Mouse (Mus musculus): ENCODE data around the gene Olfr827. TPM values are rescaled to one million over a fixed set of nuclear protein-coding genes. Genes with fewer than 3 reads are reported as not detected.

Olfr827 gene
- total RNA-seq, 1 experiment: not detected

DNA sequence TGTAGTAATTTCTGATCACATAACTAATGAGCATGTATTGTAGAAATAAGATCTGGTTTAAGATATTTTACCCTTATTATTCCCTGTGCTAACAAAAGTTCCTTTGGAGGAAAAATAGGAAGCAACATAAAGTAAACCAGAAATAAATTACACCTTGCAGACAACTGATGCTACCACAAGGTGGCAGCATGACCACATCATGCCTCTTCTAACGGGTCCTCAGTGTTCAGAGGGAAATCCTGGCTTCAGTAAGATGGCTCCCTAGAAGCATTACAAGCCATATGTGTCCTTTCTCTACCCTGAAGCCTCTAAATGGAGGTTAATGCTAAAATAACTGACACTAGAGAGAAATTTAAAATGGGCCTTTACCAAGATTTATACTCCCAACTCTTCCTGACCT, 14.0 kb upstream of the Olfr827 start:
- Histone ChIP-seq H3K9me3 (ENCODE audit: control insufficient read depth, insufficient read depth, low read depth, low read length) (no peaks in the 10 kb centered on the region), H3K4me1 (ENCODE audit: control insufficient read depth in 2 of 2, insufficient read depth in 2 of 2, low read length in 2 of 2, poor library complexity in 1 of 2) (no peaks in the 10 kb centered on the region), H3K4me3 (ENCODE audit: insufficient read depth in 1 of 2, low read depth in 1 of 2, low read length in 2 of 2, poor library complexity in 1 of 2, severe bottlenecking in 1 of 2) (no peak overlapping the region), H3K9ac (ENCODE audit: insufficient read depth, low read depth, low read length, poor library complexity, severe bottlenecking) (no peak overlapping the region), H3K27ac (ENCODE audit: insufficient read depth, low read depth, low read length, poor library complexity, severe bottlenecking) (no peak overlapping the region), H3K36me3 (ENCODE audit: control insufficient read depth, insufficient read depth, low read length, poor library complexity, severe bottlenecking) (no peaks in the 10 kb centered on the region)
- in situ Hi-C loops (cut with MboI; ENCODE audit: low sequenced_read_pairs in 2 of 2, unreplicated experiment in 2 of 2): loop anchor here in 1 of 2 experiments (5.0 kb wide), 1 partner anchor 69 kb away; no protein-coding TSS in a partner anchor
- peak; percentile 51 for DNase-seq (ENCODE audit: low read depth, low spot score)
- peak; percentile 95 for TF ChIP-seq ZC3H11A (IDR thresholded peaks at IDR 0.05; ENCODE audit: borderline replicate concordance, low read depth, low read length)
- no peak for TF ChIP-seq CHD2 (IDR thresholded peaks at IDR 0.05; ENCODE audit: low read depth, low read length)

DNA sequence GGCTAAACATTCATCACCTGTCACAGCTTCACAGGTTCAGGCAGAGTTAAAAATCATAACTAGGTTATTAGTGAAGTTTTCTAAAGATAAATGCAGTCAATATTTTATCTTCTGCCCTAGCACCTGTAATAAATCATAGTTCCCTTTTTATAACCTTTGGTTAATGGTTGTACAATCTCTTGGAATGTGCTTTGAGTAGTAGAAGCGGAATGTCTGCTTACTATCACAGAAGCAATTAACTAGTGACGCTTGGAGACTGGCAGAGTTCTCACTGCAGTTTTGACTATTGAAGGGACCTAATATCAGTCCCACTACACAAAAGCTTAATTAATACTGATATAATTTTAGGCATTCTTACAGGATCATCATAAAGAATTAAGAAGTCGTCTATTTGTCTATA, 10.8 kb upstream of the Olfr827 start:
- DNase-seq (ENCODE audit: low read depth, low spot score): no peak
- no peak overlapping the region for H3K27ac ChIP-seq (ENCODE audit: insufficient read depth, low read depth, low read length, poor library complexity, severe bottlenecking)
- no peaks in the 10 kb centered on the region for H3K36me3 ChIP-seq (ENCODE audit: control insufficient read depth, insufficient read depth, low read length, poor library complexity, severe bottlenecking)
- H3K4me1 ChIP-seq (ENCODE audit: control insufficient read depth in 2 of 2, insufficient read depth in 2 of 2, low read length in 2 of 2, poor library complexity in 1 of 2): no peaks in the 10 kb centered on the region
- no peak overlapping the region for H3K4me3 ChIP-seq (ENCODE audit: insufficient read depth in 1 of 2, low read depth in 1 of 2, low read length in 2 of 2, poor library complexity in 1 of 2, severe bottlenecking in 1 of 2)
- H3K9me3 ChIP-seq (ENCODE audit: control insufficient read depth, insufficient read depth, low read depth, low read length): no peaks in the 10 kb centered on the region
- H3K9ac ChIP-seq (ENCODE audit: insufficient read depth, low read depth, low read length, poor library complexity, severe bottlenecking): no peak overlapping the region
- TF ChIP-seq ZNF384 (IDR thresholded peaks at IDR 0.05; ENCODE audit: low read depth, low read length) (no peak), HCFC1 (IDR thresholded peaks at IDR 0.05; ENCODE audit: borderline replicate concordance, insufficient read depth, low read length) (no peak), CHD2 (IDR thresholded peaks at IDR 0.05; ENCODE audit: low read depth, low read length) (no peak), MAFK (IDR thresholded peaks at IDR 0.05; ENCODE audit: insufficient read depth, low read depth, low read length) (no peak), ZC3H11A (IDR thresholded peaks at IDR 0.05; ENCODE audit: borderline replicate concordance, low read depth, low read length) (no peak)
- in situ Hi-C loops (cut with MboI; ENCODE audit: low sequenced_read_pairs in 2 of 2, unreplicated experiment in 2 of 2): loop anchor here in 1 of 2 experiments (5.0 kb wide), 1 partner anchor 72 kb away; no protein-coding TSS in a partner anchor

GRCm38 (mm10) chr10:130184086-130184485, 30.1 kb downstream of the Olfr827 start, which contains the start of gene Olfr826:
Olfr826 (minus strand) TSS chr10:130184186.
- Histone ChIP-seq H3K9me3 (ENCODE audit: control insufficient read depth, insufficient read depth, low read depth, low read length) (no peaks in the 10 kb centered on the region), H3K27ac (ENCODE audit: insufficient read depth, low read depth, low read length, poor library complexity, severe bottlenecking) (no peak within 1 kb of the TSS), H3K9ac (ENCODE audit: insufficient read depth, low read depth, low read length, poor library complexity, severe bottlenecking) (no peak within 1 kb of the TSS), H3K36me3 (ENCODE audit: control insufficient read depth, insufficient read depth, low read length, poor library complexity, severe bottlenecking) (no peaks in the 10 kb centered on the region), H3K4me3 (ENCODE audit: insufficient read depth in 1 of 2, low read depth in 1 of 2, low read length in 2 of 2, poor library complexity in 1 of 2, severe bottlenecking in 1 of 2) (no peak within 1 kb of the TSS), H3K4me1 (ENCODE audit: control insufficient read depth in 2 of 2, insufficient read depth in 2 of 2, low read length in 2 of 2, poor library complexity in 1 of 2) (no peaks in the 10 kb centered on the region)
- TF ChIP-seq ZNF384 (IDR thresholded peaks at IDR 0.05; ENCODE audit: low read depth, low read length): no peak
- no peak for TF ChIP-seq CHD2 (IDR thresholded peaks at IDR 0.05; ENCODE audit: low read depth, low read length)
- TF ChIP-seq MAFK (IDR thresholded peaks at IDR 0.05; ENCODE audit: insufficient read depth, low read depth, low read length): no peak
- TF ChIP-seq ZC3H11A (IDR thresholded peaks at IDR 0.05; ENCODE audit: borderline replicate concordance, low read depth, low read length): no peak
- no peak for TF ChIP-seq HCFC1 (IDR thresholded peaks at IDR 0.05; ENCODE audit: borderline replicate concordance, insufficient read depth, low read length)
- no peak for DNase-seq (ENCODE audit: low read depth, low spot score)
- in situ Hi-C loops (cut with MboI; ENCODE audit: low sequenced_read_pairs in 2 of 2, unreplicated experiment in 2 of 2): no loop called here

GRCm38 (mm10) chr10:130166666-130167065, 47.5 kb downstream of the Olfr827 start, which contains the start of gene Olfr825:
Olfr825 (minus strand) TSS chr10:130166766.
- TF ChIP-seq ZC3H11A (IDR thresholded peaks at IDR 0.05; ENCODE audit: borderline replicate concordance, low read depth, low read length) (no peak), ZNF384 (IDR thresholded peaks at IDR 0.05; ENCODE audit: low read depth, low read length) (no peak)
- H3K4me1 ChIP-seq (ENCODE audit: control insufficient read depth in 2 of 2, insufficient read depth in 2 of 2, low read length in 2 of 2, poor library complexity in 1 of 2): no peaks in the 10 kb centered on the region
- no peak within 1 kb of the TSS for H3K27ac ChIP-seq (ENCODE audit: insufficient read depth, low read depth, low read length, poor library complexity, severe bottlenecking)
- in situ Hi-C loops (cut with MboI; ENCODE audit: low sequenced_read_pairs in 2 of 2, unreplicated experiment in 2 of 2): no loop called here
- H3K36me3 ChIP-seq (ENCODE audit: control insufficient read depth, insufficient read depth, low read length, poor library complexity, severe bottlenecking): no peaks in the 10 kb centered on the region
- no peak for DNase-seq (ENCODE audit: low read depth, low spot score)
- no peak within 1 kb of the TSS for H3K9ac ChIP-seq (ENCODE audit: insufficient read depth, low read depth, low read length, poor library complexity, severe bottlenecking)
- no peaks in the 10 kb centered on the region for H3K9me3 ChIP-seq (ENCODE audit: control insufficient read depth, insufficient read depth, low read depth, low read length)
- H3K4me3 ChIP-seq (ENCODE audit: insufficient read depth in 1 of 2, low read depth in 1 of 2, low read length in 2 of 2, poor library complexity in 1 of 2, severe bottlenecking in 1 of 2): no peak within 1 kb of the TSS

DNA sequence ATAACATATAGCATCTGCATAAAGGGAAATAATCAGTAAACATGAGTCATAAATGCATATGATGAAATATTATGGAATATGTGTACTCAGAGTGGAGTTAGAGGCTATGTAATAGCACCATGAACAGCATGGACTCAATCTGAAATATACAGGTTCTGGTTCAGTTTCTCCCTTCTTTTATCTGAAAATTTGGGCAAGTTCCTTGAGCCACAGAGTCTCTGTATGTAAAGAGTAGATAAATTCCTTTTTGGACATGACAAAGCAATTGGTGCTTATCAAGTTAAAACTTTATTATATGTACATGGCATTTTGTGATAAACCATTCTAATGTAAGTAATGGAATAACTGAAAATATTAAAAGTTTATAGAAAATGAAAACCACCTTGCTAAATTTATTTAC, 49.0 kb downstream of the Olfr827 start:
- Histone ChIP-seq H3K9me3 (ENCODE audit: control insufficient read depth, insufficient read depth, low read depth, low read length) (no peaks in the 10 kb centered on the region), H3K36me3 (ENCODE audit: control insufficient read depth, insufficient read depth, low read length, poor library complexity, severe bottlenecking) (no peaks in the 10 kb centered on the region), H3K4me3 (ENCODE audit: insufficient read depth in 1 of 2, low read depth in 1 of 2, low read length in 2 of 2, poor library complexity in 1 of 2, severe bottlenecking in 1 of 2) (no peak overlapping the region), H3K27ac (ENCODE audit: insufficient read depth, low read depth, low read length, poor library complexity, severe bottlenecking) (no peak overlapping the region), H3K4me1 (ENCODE audit: control insufficient read depth in 2 of 2, insufficient read depth in 2 of 2, low read length in 2 of 2, poor library complexity in 1 of 2) (no peaks in the 10 kb centered on the region), H3K9ac (ENCODE audit: insufficient read depth, low read depth, low read length, poor library complexity, severe bottlenecking) (no peak overlapping the region)
- in situ Hi-C loops (cut with MboI; ENCODE audit: low sequenced_read_pairs in 2 of 2, unreplicated experiment in 2 of 2): no loop called here
- TF ChIP-seq ZC3H11A (IDR thresholded peaks at IDR 0.05; ENCODE audit: borderline replicate concordance, low read depth, low read length) (no peak), HCFC1 (IDR thresholded peaks at IDR 0.05; ENCODE audit: borderline replicate concordance, insufficient read depth, low read length) (no peak), ZNF384 (IDR thresholded peaks at IDR 0.05; ENCODE audit: low read depth, low read length) (no peak), MAFK (IDR thresholded peaks at IDR 0.05; ENCODE audit: insufficient read depth, low read depth, low read length) (no peak), CHD2 (IDR thresholded peaks at IDR 0.05; ENCODE audit: low read depth, low read length) (no peak)
- DNase-seq (ENCODE audit: low read depth, low spot score): no peak

Other genes with a start within 250 kb of the Olfr827 start
- not detected in 2 replicates for gene Olfr819, start 247.1 kb downstream of the Olfr827 start, total RNA-seq (2012; rRNA removed)
- not detected in 2 replicates for gene Olfr247, start 238.3 kb downstream of the Olfr827 start, total RNA-seq (2012; rRNA removed)
- not detected in 2 replicates for gene Gm10310, start 229.3 kb downstream of the Olfr827 start, total RNA-seq (2012; rRNA removed)
- not detected in 2 replicates for gene Olfr820, start 201.8 kb downstream of the Olfr827 start, total RNA-seq (2012; rRNA removed)
- not detected in 2 replicates for gene Olfr821, start 184.1 kb downstream of the Olfr827 start, total RNA-seq (2012; rRNA removed)
- gene Olfr822, start 143.2 kb downstream of the Olfr827 start, total RNA-seq (2012; rRNA removed): not detected in 2 replicates
- gene Olfr823, start 99.0 kb downstream of the Olfr827 start, total RNA-seq (2012; rRNA removed): not detected in 2 replicates
- not detected in 2 replicates for gene Olfr824, start 84.4 kb downstream of the Olfr827 start, total RNA-seq (2012; rRNA removed)
- gene Olfr825, start 47.6 kb downstream of the Olfr827 start, total RNA-seq (2012; rRNA removed): not detected in 2 replicates
- not detected in 2 replicates for gene Olfr826, start 30.2 kb downstream of the Olfr827 start, total RNA-seq (2012; rRNA removed)
- gene Neurod4, start 65.8 kb upstream of the Olfr827 start, total RNA-seq (2012; rRNA removed): not detected in 2 replicates
- 0.45 TPM in 1 of 2 replicates, not detected in the other for gene Tespa1, start 108.5 kb upstream of the Olfr827 start, total RNA-seq (2012; rRNA removed)
- gene Vmn2r84, start 179.9 kb upstream of the Olfr827 start, total RNA-seq (2012; rRNA removed): 0.04 TPM in 1 of 2 replicates, not detected in the other
- gene Vmn2r85, start 215.3 kb upstream of the Olfr827 start, total RNA-seq (2012; rRNA removed): not detected in 2 replicates
- gene Vmn2r86, start 241.6 kb upstream of the Olfr827 start, total RNA-seq (2012; rRNA removed): 0.05 TPM in 1 of 2 replicates, not detected in the other